Mouse (Mus musculus): ENCODE results near the gene Nlrx1.

- TF ChIP-seq E2F4 (IDR thresholded peaks at IDR 0.05; ENCODE audit: insufficient replicate concordance, low read depth, low read length) (no peak), EP300 (IDR thresholded peaks at IDR 0.05; ENCODE audit: low read length) (no peak), MXI1 (IDR thresholded peaks at IDR 0.05; ENCODE audit: low read depth, low read length) (no peak), POLR2A (IDR thresholded peaks at IDR 0.05; ENCODE audit: low read depth, low read length) (no peak), CTCF (conservative IDR thresholded peaks at IDR 0.05 in 1 of 2, IDR thresholded peaks at IDR 0.05 in 1 of 2; ENCODE audit: low read depth in 2 of 2, low read length in 2 of 2) (no peak), KAT2A (IDR thresholded peaks at IDR 0.05; ENCODE audit: insufficient replicate concordance, low read length) (no peak), ETS1 (conservative IDR thresholded peaks at IDR 0.05; ENCODE audit: low read depth, low read length) (no peak), MAX (IDR thresholded peaks at IDR 0.05; ENCODE audit: low read length) (no peak), USF2 (conservative IDR thresholded peaks at IDR 0.05; ENCODE audit: low read depth, low read length) (no peak), USF1 (IDR thresholded peaks at IDR 0.05; ENCODE audit: low read depth, low read length) (no peak), RAD21 (IDR thresholded peaks at IDR 0.05; ENCODE audit: low read depth, low read length) (no peak), POLR2AphosphoS2 (IDR thresholded peaks at IDR 0.05; ENCODE audit: low read depth, low read length) (no peak), BHLHE40 (IDR thresholded peaks at IDR 0.05; ENCODE audit: low read depth, low read length) (no peak), UBTF (IDR thresholded peaks at IDR 0.05; ENCODE audit: low read depth, low read length) (no peak)
Measured at GRCm38 (mm10) chr9:44314910-44315309, 46.5 kb upstream of the Nlrx1 start.

All from CH12.LX (cell line).